Mouse (Mus musculus): Measurements from ENCODE around the gene Sh3bp1.

GRCm38 (mm10) chr15:78899409-78899739 lies 194 bp upstream of the Sh3bp1 start, which contains the start of gene Gm49510:
- TF ChIP-seq CTCF (IDR thresholded peaks at IDR 0.05; ENCODE audit: low read depth) (no peak), EP300 (optimal IDR thresholded peaks at IDR 0.05) (no peak)

Measured in stomach, postnatal 0 days (tissue).